Mouse (Mus musculus): ENCODE measurements at regions not wholly inside any gene's neighbourhood (a gene's known extent, or its start where the extent isn't known, plus 50 kb on each side); places are given as distances from the start of the nearest gene placed in this dataset.

GRCm38 (mm10) chr15:26469901-26470383, 161.1 kb downstream of the March11 start:
- DNase-seq (ENCODE audit: low spot score) = peak; percentile 56

- no peak for DNase-seq (ENCODE audit: low spot score)
Observed at GRCm38 (mm10) chr15:26487378-26487777, 178.5 kb downstream of the March11 start.

Measured in left cerebral cortex, adult 11 months (tissue).